Mouse (Mus musculus): ENCODE data around the gene Hddc3. TPM values are rescaled to one million over a fixed set of nuclear protein-coding genes. Genes with fewer than 3 reads are reported as not detected.

Gene Hddc3
- polyA plus RNA-seq (2015; fragmentation: Nextera tagmentation; extraction: Ambion mirVana): 22.6 and 26.4 TPM in 2 replicates

GRCm38 (mm10) chr7:80342858-80343257 is at the start of gene Hddc3:
TSS of gene Hddc3 (plus strand) at chr7:80343104.
- Histone ChIP-seq H3K36me3 (peaks cover 11% of the 10 kb centered on the region), H3K9me3 (no peaks in the 10 kb centered on the region), H3K9ac (replicated peaks) (peak within 1 kb of the TSS; percentile 73), H3K4me1 (replicated peaks) (peaks cover 47% of the 10 kb centered on the region), H3K4me3 (replicated peaks) (peak within 1 kb of the TSS; percentile 52), H3K27ac (peak within 1 kb of the TSS; percentile 83), H3K27me3 (no peaks in the 10 kb centered on the region), H3K4me2 (replicated peaks) (peak within 1 kb of the TSS; percentile 81)
- under 1% methylated on average over 25 of the region's 25 CpGs for WGBS
- peak; percentile 16 for ATAC-seq

- Histone ChIP-seq H3K27ac (peak within 1 kb of the TSS; percentile 61; the same call in 1 of the 2 replicates), H3K4me3 (replicated peaks) (peak within 1 kb of the TSS; percentile 73), H3K4me2 (replicated peaks) (peak within 1 kb of the TSS; percentile 89), H3K27me3 (no peaks in the 10 kb centered on the region), H3K9me3 (no peaks in the 10 kb centered on the region), H3K9ac (replicated peaks) (peak within 1 kb of the TSS; percentile 62), H3K4me1 (replicated peaks) (peaks cover 22% of the 10 kb centered on the region), H3K36me3 (peaks cover 19% of the 10 kb centered on the region)
- ATAC-seq: peak; percentile 99
- WGBS: 0% methylated on average over 52 of the region's 52 CpGs
Observed at GRCm38 (mm10) chr7:80294062-80294763, 48.7 kb upstream of the Hddc3 start, which contains the start of gene Prc1. TSS of gene Prc1 (plus strand) at chr7:80294450.

GRCm38 (mm10) chr7:80294764-80295648 is 47.9 kb upstream of the Hddc3 start:
- ATAC-seq: no peak
- 9% methylated on average over 37 of the region's 37 CpGs for WGBS

GRCm38 (mm10) chr7:80296462-80296861 is 46.4 kb upstream of the Hddc3 start:
- H3K4me3 ChIP-seq (replicated peaks): peak overlapping the region; percentile 73; the same call in 1 of the 2 replicates
- ATAC-seq: no peak
- 93% methylated on average over 6 of the region's 6 CpGs for WGBS
- no peaks in the 10 kb centered on the region for H3K9me3 ChIP-seq
- H3K27me3 ChIP-seq: no peaks in the 10 kb centered on the region
- peaks cover 6% of the 10 kb centered on the region; the same call in 1 of the 2 replicates for H3K36me3 ChIP-seq
- peak overlapping the region; percentile 89; the same call in 1 of the 2 replicates for H3K4me2 ChIP-seq (replicated peaks)
- no peak overlapping the region for H3K27ac ChIP-seq
- H3K4me1 ChIP-seq (replicated peaks): peaks cover 22% of the 10 kb centered on the region
- H3K9ac ChIP-seq (replicated peaks): no peak overlapping the region

More at GRCm38 (mm10) chr7:80294764-80295648, 47.9 kb upstream of the Hddc3 start:
- peak overlapping the region; percentile 61; the same call in 1 of the 2 replicates for H3K27ac ChIP-seq
- peak overlapping the region; percentile 62 for H3K9ac ChIP-seq (replicated peaks)
- H3K4me1 ChIP-seq (replicated peaks): peaks cover 22% of the 10 kb centered on the region
- peaks cover 13% of the 10 kb centered on the region for H3K36me3 ChIP-seq
- H3K9me3 ChIP-seq: no peaks in the 10 kb centered on the region
- H3K27me3 ChIP-seq: no peaks in the 10 kb centered on the region
- peak overlapping the region; percentile 89 for H3K4me2 ChIP-seq (replicated peaks)
- H3K4me3 ChIP-seq (replicated peaks): peak overlapping the region; percentile 73

- no peak overlapping the region for H3K4me2 ChIP-seq (replicated peaks)
- ATAC-seq: no peak
- H3K9me3 ChIP-seq: no peaks in the 10 kb centered on the region
- H3K27ac ChIP-seq: no peak overlapping the region
- H3K27me3 ChIP-seq: no peaks in the 10 kb centered on the region
- H3K4me3 ChIP-seq (replicated peaks): no peak overlapping the region
- H3K9ac ChIP-seq (replicated peaks): 0 out of 2 replicates have a peak overlapping the region, but pooled peaks have one; percentile 23
- WGBS: 84% methylated on average over 3 of the region's 3 CpGs
- peaks cover 7% of the 10 kb centered on the region; the same call in 1 of the 2 replicates for H3K36me3 ChIP-seq
- H3K4me1 ChIP-seq (replicated peaks): peaks cover 22% of the 10 kb centered on the region
Observed at GRCm38 (mm10) chr7:80297041-80297440, 45.9 kb upstream of the Hddc3 start.

- ATAC-seq: no peak
- no peaks in the 10 kb centered on the region for H3K9me3 ChIP-seq
- 98% methylated on average over 4 of the region's 4 CpGs for WGBS
Observed at GRCm38 (mm10) chr7:80298754-80299153, 44.1 kb upstream of the Hddc3 start.

GRCm38 (mm10) chr7:80299568-80299967 is 43.3 kb upstream of the Hddc3 start:
- H3K4me2 ChIP-seq (replicated peaks): no peak overlapping the region
- H3K27me3 ChIP-seq: no peaks in the 10 kb centered on the region
- H3K4me3 ChIP-seq (replicated peaks): no peak overlapping the region
- peaks cover 14% of the 10 kb centered on the region for H3K36me3 ChIP-seq
- no peak overlapping the region for H3K9ac ChIP-seq (replicated peaks)
- H3K4me1 ChIP-seq (replicated peaks): peaks cover 21% of the 10 kb centered on the region
- ATAC-seq: no peak
- H3K27ac ChIP-seq: no peak overlapping the region
- 93% methylated on average over 3 of the region's 3 CpGs for WGBS
- H3K9me3 ChIP-seq: no peaks in the 10 kb centered on the region

More at GRCm38 (mm10) chr7:80298754-80299153, 44.1 kb upstream of the Hddc3 start:
- Histone ChIP-seq H3K4me1 (replicated peaks) (peaks cover 22% of the 10 kb centered on the region), H3K27ac (no peak overlapping the region), H3K4me2 (replicated peaks) (no peak overlapping the region), H3K36me3 (peaks cover 7% of the 10 kb centered on the region; the same call in 1 of the 2 replicates), H3K9ac (replicated peaks) (no peak overlapping the region), H3K4me3 (replicated peaks) (no peak overlapping the region), H3K27me3 (no peaks in the 10 kb centered on the region)

- Histone ChIP-seq H3K4me2 (replicated peaks) (no peak overlapping the region), H3K9ac (replicated peaks) (no peak overlapping the region), H3K4me1 (replicated peaks) (peaks cover 6% of the 10 kb centered on the region), H3K36me3 (peaks cover 32% of the 10 kb centered on the region), H3K9me3 (no peaks in the 10 kb centered on the region), H3K27ac (no peak overlapping the region), H3K4me3 (replicated peaks) (no peak overlapping the region), H3K27me3 (no peaks in the 10 kb centered on the region)
- WGBS: 87% methylated on average over 2 of the region's 2 CpGs
- no peak for ATAC-seq
Observed at GRCm38 (mm10) chr7:80301522-80301921, 41.4 kb upstream of the Hddc3 start.

- H3K4me3 ChIP-seq (replicated peaks): no peak overlapping the region
- ATAC-seq: no peak
Observed at GRCm38 (mm10) chr7:80307766-80308165, 35.1 kb upstream of the Hddc3 start.

GRCm38 (mm10) chr7:80310771-80311170 is 32.1 kb upstream of the Hddc3 start:
- Histone ChIP-seq H3K27me3 (no peaks in the 10 kb centered on the region), H3K36me3 (peaks cover 85% of the 10 kb centered on the region), H3K4me2 (replicated peaks) (no peak overlapping the region), H3K4me3 (replicated peaks) (no peak overlapping the region), H3K4me1 (replicated peaks) (no peaks in the 10 kb centered on the region), H3K9ac (replicated peaks) (no peak overlapping the region), H3K9me3 (no peaks in the 10 kb centered on the region), H3K27ac (no peak overlapping the region)
- no peak for ATAC-seq
- 88% methylated on average over 7 of the region's 7 CpGs for WGBS

More at GRCm38 (mm10) chr7:80307766-80308165, 35.1 kb upstream of the Hddc3 start:
- no peaks in the 10 kb centered on the region for H3K27me3 ChIP-seq
- no peak overlapping the region for H3K4me2 ChIP-seq (replicated peaks)
- no peaks in the 10 kb centered on the region for H3K9me3 ChIP-seq
- no peak overlapping the region for H3K27ac ChIP-seq
- H3K9ac ChIP-seq (replicated peaks): no peak overlapping the region
- 84% methylated on average over 3 of the region's 3 CpGs for WGBS
- H3K4me1 ChIP-seq (replicated peaks): no peaks in the 10 kb centered on the region
- H3K36me3 ChIP-seq: peaks cover 73% of the 10 kb centered on the region

- Histone ChIP-seq H3K27me3 (no peaks in the 10 kb centered on the region), H3K27ac (no peak overlapping the region), H3K36me3 (peaks cover 83% of the 10 kb centered on the region), H3K4me3 (replicated peaks) (no peak overlapping the region), H3K4me1 (replicated peaks) (no peaks in the 10 kb centered on the region), H3K4me2 (replicated peaks) (no peak overlapping the region), H3K9ac (replicated peaks) (no peak overlapping the region), H3K9me3 (no peaks in the 10 kb centered on the region)
- WGBS: 88% methylated on average over 2 of the region's 2 CpGs
- ATAC-seq: no peak
Observed at GRCm38 (mm10) chr7:80315733-80316132, 27.2 kb upstream of the Hddc3 start.
